Mouse (Mus musculus) C2C12 (cell line): ENCODE measurements at regions not wholly inside any gene's neighbourhood (a gene's known extent, or its start where the extent isn't known, plus 50 kb on each side); places are given as distances from the start of the nearest gene placed in this dataset.

ENCODE experiments used
- CEBPB ChIP-seq: IDR thresholded peaks from one replicate; pipeline ENCODE4 v1.6.1; 2011; ENCODE audit warnings: low read depth, mild to moderate bottlenecking, control low read depth, moderate library complexity
- CTCF ChIP-seq: IDR thresholded peaks from one replicate; pipeline ENCODE4 v1.5.1; 2011; ENCODE audit not compliant: control insufficient read depth, insufficient read depth, insufficient read length
- MAX ChIP-seq: IDR thresholded peaks from one replicate; pipeline ENCODE4 v1.6.1; 2011; ENCODE audit warnings: mild to moderate bottlenecking, control low read depth
- MYOD1 ChIP-seq: IDR thresholded peaks from one replicate; pipeline ENCODE4 v1.6.1; 2011; ENCODE audit warnings: low read depth; ENCODE audit not compliant: control insufficient read depth, insufficient read length
- MYOG ChIP-seq: IDR thresholded peaks from one replicate; pipeline ENCODE4 v1.6.1; 2011; ENCODE audit not compliant: control insufficient read depth, insufficient read length; ENCODE audit errors: extremely low read depth
- USF1 ChIP-seq: IDR thresholded peaks from one replicate; pipeline ENCODE4 v1.6.1; 2011; ENCODE audit warnings: low read depth, mild to moderate bottlenecking, control low read depth, moderate library complexity

DNA sequence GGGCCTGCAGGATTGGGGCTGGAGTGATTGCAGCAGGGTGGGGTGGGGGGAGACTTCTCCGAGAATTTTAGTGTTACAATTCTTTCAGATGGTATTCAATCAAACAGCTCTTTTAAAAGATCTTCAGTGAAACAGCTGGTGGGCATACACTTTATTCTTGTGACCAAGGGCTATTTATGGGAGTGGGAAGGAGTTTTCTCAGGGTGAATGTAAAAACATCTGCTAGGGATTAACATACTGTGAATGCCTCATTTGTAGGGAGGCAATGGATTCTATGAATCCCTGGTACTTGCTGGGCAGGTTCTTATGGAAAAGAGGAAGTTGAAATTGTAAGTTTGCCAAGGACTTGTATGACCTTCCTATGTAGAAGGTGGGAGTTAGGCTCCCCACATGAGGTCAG lies 134.5 kb downstream of the 4930444P10Rik start:
- TF ChIP-seq CTCF: no peak
- TF ChIP-seq CEBPB: no peak
- TF ChIP-seq MYOG: no peak
- no peak for TF ChIP-seq MYOD1
- no peak for TF ChIP-seq USF1
- TF ChIP-seq MAX: no peak
